Mouse (Mus musculus): ENCODE measurements around the gene Gli1. TPM values are rescaled to one million over a fixed set of nuclear protein-coding genes. Genes with fewer than 3 reads are reported as not detected.

The Gli1 gene
- total RNA-seq, 2 experiments from 2014 or later = 2.8 to 4.1 TPM

- intact Hi-C loops (cut with DNase I) = no loop called here
- DNase-seq = no peak
Measured at GRCm38 (mm10) chr10:127349810-127350209, 8.0 kb upstream of the Gli1 start.

- no peak for DNase-seq
- intact Hi-C loops (cut with DNase I) = no loop called here
Measured at GRCm38 (mm10) chr10:127348957-127349356, 7.2 kb upstream of the Gli1 start.

- DNase-seq = no peak
- intact Hi-C loops (cut with DNase I) = no loop called here
Measured at GRCm38 (mm10) chr10:127346173-127346572, 4.4 kb upstream of the Gli1 start.

- intact Hi-C loops (cut with DNase I) = no loop called here
- no peak for DNase-seq
Measured at GRCm38 (mm10) chr10:127343029-127343428, 1.3 kb upstream of the Gli1 start.

GRCm38 (mm10) chr10:127341360-127341690 lies 449 bp downstream of the Gli1 start:
- intact Hi-C loops (cut with DNase I) = no loop called here
- no peak for DNase-seq

GRCm38 (mm10) chr10:127340577-127341359 lies 1.0 kb downstream of the Gli1 start:
- DNase-seq = peak; percentile 81
- intact Hi-C loops (cut with DNase I) = no loop called here

GRCm38 (mm10) chr10:127339683-127340576 lies 1.8 kb downstream of the Gli1 start:
- peak; percentile 85 for DNase-seq

GRCm38 (mm10) chr10:127338930-127339682 lies 2.7 kb downstream of the Gli1 start:
- intact Hi-C loops (cut with DNase I) = loop anchor here (10.0 kb wide), 1 partner anchor 196 kb away; the partner anchor contains the start of gene Nxph4
- DNase-seq = peak; percentile 89

More at GRCm38 (mm10) chr10:127339683-127340576, 1.8 kb downstream of the Gli1 start:
- intact Hi-C loops (cut with DNase I) = loop anchor here (10.0 kb wide), 1 partner anchor 195 kb away; the partner anchor contains the start of gene Nxph4

GRCm38 (mm10) chr10:127337536-127338099 lies 4.2 kb downstream of the Gli1 start:
- DNase-seq = no peak
- intact Hi-C loops (cut with DNase I) = loop anchor here (10.0 kb wide), 1 partner anchor 197 kb away; the partner anchor contains the start of gene Nxph4

- no peak for DNase-seq
- intact Hi-C loops (cut with DNase I) = loop anchor here (10.0 kb wide), 1 partner anchor 198 kb away; the partner anchor contains the start of gene Nxph4
Measured at GRCm38 (mm10) chr10:127336952-127337351, 4.8 kb downstream of the Gli1 start.

- DNase-seq = no peak
- intact Hi-C loops (cut with DNase I) = loop anchor here (10.0 kb wide), 1 partner anchor 200 kb away; the partner anchor contains the start of gene Nxph4
Measured at GRCm38 (mm10) chr10:127335271-127335670, 6.5 kb downstream of the Gli1 start.

GRCm38 (mm10) chr10:127333152-127333551 lies 8.6 kb downstream of the Gli1 start:
- DNase-seq = no peak
- intact Hi-C loops (cut with DNase I) = loop anchor here (10.0 kb wide), 1 partner anchor 202 kb away; the partner anchor contains the start of gene Nxph4

- intact Hi-C loops (cut with DNase I) = loop anchor here (10.0 kb wide), 1 partner anchor 202 kb away; the partner anchor contains the start of gene Nxph4
Measured at GRCm38 (mm10) chr10:127332211-127332874, 9.4 kb downstream of the Gli1 start.

GRCm38 (mm10) chr10:127330212-127330611 lies 11.6 kb downstream of the Gli1 start:
- intact Hi-C loops (cut with DNase I) = loop anchor here (10.0 kb wide), 1 partner anchor 205 kb away; the partner anchor contains the start of gene Nxph4
- DNase-seq = no peak

More at GRCm38 (mm10) chr10:127332211-127332874, 9.4 kb downstream of the Gli1 start:
- no peak for DNase-seq

- DNase-seq = no peak
- intact Hi-C loops (cut with DNase I) = no loop called here
Measured at GRCm38 (mm10) chr10:127327461-127328145, 14.2 kb downstream of the Gli1 start.

GRCm38 (mm10) chr10:127326828-127327227 lies 14.9 kb downstream of the Gli1 start:
- no peak for DNase-seq
- intact Hi-C loops (cut with DNase I) = no loop called here

- DNase-seq = no peak
- intact Hi-C loops (cut with DNase I) = no loop called here
Measured at GRCm38 (mm10) chr10:127326017-127326801, 15.6 kb downstream of the Gli1 start.

GRCm38 (mm10) chr10:127325454-127326016 lies 16.2 kb downstream of the Gli1 start:
- intact Hi-C loops (cut with DNase I) = no loop called here
- no peak for DNase-seq

Measured in left cerebral cortex, postnatal 4 days (tissue).